Mouse (Mus musculus): ENCODE data around the gene Smim22. TPM values are rescaled to one million over a fixed set of nuclear protein-coding genes. Genes with fewer than 3 reads are reported as not detected.

Gene Smim22
- total RNA-seq, 2 experiments from 2014 or later: not detected

DNA sequence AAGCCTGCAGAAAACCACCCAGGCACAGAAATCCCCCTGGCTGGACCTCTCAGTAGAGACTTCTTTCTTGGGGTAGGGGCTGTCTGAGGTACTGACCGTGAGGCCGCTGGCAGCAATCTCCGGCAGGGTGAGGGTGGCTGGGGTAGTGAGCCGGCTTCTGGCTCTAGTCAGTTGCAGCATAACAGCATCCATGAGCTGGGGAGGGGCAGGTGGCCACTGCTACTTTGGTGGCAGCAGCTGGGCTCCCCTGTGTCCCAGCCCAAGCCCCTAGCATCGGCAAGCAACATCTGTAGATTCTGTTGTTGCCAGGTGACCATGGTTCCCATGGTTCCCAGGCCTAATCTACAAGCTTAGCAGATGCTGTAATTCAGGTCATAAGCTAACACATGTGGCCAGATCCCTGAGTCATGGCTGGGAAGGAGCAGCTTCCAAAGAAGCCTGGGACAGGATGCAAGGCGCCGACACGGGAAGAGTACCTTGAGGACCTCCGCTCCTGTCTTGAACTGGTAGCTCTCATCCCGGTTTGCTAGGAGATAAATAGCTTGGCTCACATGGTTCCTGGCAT is 3.4 kb downstream of the Smim22 start:
- no peak for DNase-seq

DNA sequence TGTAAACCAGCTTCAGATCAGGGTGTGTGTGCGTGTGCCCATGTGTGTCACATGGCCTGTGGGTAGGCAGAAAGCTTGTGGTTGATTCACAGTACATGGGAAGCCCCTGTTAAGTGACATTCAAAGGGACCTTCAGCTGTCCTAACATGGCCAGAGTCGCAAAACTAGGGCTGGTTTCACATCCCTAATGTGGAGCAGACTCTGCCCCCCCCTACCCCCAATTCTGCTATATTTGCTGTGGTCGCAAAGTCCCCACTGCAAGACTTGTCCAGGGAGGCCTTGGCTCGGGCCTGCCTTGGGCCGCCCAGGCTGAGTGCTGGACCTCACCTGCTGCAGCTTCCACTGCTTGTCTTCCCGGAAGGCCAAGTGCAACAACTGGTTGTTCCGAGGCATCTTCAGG is 4.2 kb downstream of the Smim22 start:
- no peak for DNase-seq

DNA sequence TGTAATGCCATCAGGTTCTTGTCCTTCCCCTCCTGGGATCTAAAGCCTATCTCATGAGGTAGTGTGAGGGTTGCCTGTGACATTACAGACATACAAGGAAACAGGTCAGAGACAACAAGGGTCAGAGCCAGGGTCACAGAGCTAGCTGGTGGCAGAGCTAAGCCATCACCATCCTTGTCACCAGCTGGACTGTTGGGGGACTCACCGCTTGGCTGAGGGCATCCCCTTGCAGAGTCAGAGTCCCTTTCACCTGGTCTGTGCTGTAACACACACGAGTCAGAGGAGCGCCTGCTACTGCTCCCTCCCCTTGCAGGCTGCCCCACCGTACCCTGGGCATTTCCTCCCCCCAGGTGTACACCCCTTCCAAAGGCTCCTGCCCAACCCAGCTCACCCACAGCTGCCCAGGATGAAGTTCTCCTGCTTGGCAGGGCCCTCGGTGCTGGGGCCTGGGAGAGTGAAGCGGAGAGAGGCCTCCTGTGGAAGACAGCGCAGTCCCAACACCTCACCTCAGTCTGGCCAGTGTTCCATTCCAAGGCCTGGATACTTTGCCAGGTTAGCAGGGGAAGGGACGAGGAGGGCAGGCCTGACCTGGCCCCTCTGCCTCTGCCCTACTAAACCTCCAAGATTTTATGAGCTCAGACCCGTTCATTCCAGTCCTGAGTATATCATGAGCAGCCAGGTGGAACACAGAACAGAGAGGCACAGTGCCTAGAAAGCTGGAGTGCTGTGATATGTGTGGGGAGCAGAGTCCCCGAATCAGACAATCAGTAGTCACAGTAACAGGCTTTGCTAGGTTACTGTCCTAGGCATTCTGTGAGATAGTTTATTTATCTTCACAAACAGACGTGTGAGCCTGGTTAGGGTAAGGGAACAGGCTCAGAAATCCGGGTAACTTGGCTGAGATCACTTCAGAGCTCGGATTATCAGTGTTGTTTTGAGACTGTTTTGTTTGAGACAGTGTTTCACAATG is 5.2 kb downstream of the Smim22 start:
- DNase-seq: no peak

- DNase-seq: peak; percentile 96
Measured at GRCm38 (mm10) chr16:5013054-5013838, 6.2 kb downstream of the Smim22 start, which contains the start of gene Rogdi. Gene Rogdi, minus strand, starts transcription at chr16:5013553.

- DNase-seq: no peak
Measured at GRCm38 (mm10) chr16:5014578-5014977, 7.5 kb downstream of the Smim22 start.

- no peak for DNase-seq
Measured at GRCm38 (mm10) chr16:5024021-5024420, 16.9 kb downstream of the Smim22 start.

GRCm38 (mm10) chr16:5029847-5030246 is 22.8 kb downstream of the Smim22 start:
- no peak for DNase-seq

DNA sequence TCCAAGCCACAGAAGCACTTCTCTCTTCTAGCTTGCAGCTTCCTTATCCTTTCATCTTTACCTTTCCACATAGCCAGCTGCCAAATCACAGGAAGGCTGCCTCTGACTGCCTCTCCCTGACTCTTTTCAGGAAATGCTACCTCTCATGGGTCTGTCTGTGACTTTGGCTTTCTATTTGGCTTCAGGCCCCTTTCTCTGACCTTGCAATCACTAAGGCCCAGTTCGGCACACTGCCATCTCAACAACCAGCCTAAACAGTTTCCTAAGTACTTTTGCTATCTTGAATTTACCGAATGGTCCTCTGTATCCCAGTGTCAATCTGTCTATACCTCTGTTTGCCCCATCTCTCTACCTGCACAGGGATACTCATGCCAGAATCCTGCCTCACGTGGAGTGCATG is 28.5 kb downstream of the Smim22 start:
- DNase-seq: no peak

DNA sequence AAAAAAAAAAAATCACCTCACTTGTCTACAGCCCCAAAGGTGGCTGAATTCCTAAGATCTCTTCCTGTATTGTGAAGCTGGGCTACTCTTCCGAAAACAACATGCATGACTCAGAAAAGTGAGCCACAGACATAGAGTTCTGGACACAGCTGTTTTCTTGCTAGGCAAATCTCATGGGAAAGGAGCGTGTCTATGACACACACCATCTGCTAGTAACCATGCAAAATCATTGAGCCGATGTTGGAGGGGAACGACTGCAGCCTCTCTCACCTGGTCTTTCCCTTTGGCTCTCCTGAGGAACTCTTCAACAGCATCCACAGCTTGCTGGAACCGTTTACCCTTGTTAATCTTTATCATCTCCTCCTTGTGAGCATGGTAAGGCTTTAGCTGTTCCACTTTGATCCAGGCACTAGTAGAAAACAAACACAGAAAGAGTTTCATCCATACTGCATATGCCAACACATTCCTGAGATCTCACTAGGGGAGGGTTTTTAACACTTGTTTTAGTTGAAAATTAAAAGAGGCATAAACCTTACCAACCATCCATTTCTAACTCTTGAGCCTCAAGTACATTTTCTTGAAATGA is 29.7 kb downstream of the Smim22 start:
- DNase-seq: no peak

DNA sequence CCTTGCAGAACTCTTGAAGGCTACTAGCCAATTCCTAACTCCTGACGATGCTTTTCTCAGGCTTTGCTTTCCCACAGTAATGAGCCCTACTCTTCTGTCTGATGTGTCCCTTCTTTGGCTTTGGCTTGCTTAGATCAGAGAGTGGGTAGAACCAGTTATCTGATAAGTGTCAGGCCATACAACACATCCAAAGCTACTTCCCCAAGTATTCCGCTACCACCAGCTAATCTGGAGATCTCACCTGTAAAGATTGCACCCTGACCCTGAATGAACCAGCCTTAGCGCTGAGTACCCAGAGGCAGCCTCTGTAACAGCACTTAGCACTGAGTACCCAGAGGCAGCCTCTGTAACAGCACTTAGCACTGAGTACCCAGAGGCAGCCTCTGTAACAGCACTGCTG is 38.2 kb downstream of the Smim22 start:
- no peak for DNase-seq

GRCm38 (mm10) chr16:5049182-5049773 is 42.2 kb downstream of the Smim22 start:
- no peak for DNase-seq

- peak; percentile 99 for DNase-seq
Measured at GRCm38 (mm10) chr16:5049774-5050234, 42.7 kb downstream of the Smim22 start, which contains the start of the genes Glyr1 and Ubn1. Gene Glyr1, minus strand, starts transcription at chr16:5049863. Gene Ubn1, plus strand, starts transcription at chr16:5050057.

- DNase-seq: peak; percentile 79
Measured at GRCm38 (mm10) chr16:5050251-5051110, 43.4 kb downstream of the Smim22 start.

Other genes with a start within 250 kb of the Smim22 start
- gene Cdip1, start 217.0 kb upstream of the Smim22 start, total RNA-seq (2021): 10 to 100 TPM; 82.1 to 91.9 TPM
- gene 4930562C15Rik, start 171.9 kb upstream of the Smim22 start, total RNA-seq (2021): not detected
- 10 to 100 TPM; 28.1 to 33.4 TPM for gene Ubald1, start 127.0 kb upstream of the Smim22 start, total RNA-seq (2021)
- gene Mgrn1, start 121.0 kb upstream of the Smim22 start, total RNA-seq (2021): 10 to 100 TPM; 62.2 to 68.4 TPM
- gene Nudt16l1, start 68.5 kb upstream of the Smim22 start, total RNA-seq (2021): 10 to 100 TPM; 32.6 to 35.2 TPM
- 10 to 100 TPM; 14.9 to 21.5 TPM for gene Anks3, start 43.1 kb upstream of the Smim22 start, total RNA-seq (2021)
- gene Sept12, start 9.4 kb upstream of the Smim22 start, total RNA-seq (2021): not detected
- 10 to 100 TPM; 11.7 to 16.7 TPM for gene Rogdi, start 6.3 kb downstream of the Smim22 start, total RNA-seq (2021)
- 10 to 100 TPM; 44.2 to 45.6 TPM for gene Glyr1, start 42.6 kb downstream of the Smim22 start, total RNA-seq (2021)
- gene Ubn1, start 42.8 kb downstream of the Smim22 start, total RNA-seq (2021): 10 to 100 TPM; 27.1 to 33.0 TPM
- gene Ppl, start 125.1 kb downstream of the Smim22 start, total RNA-seq (2021): under 1 TPM; 0.12 to 0.25 TPM
- gene Sec14l5, start 139.8 kb downstream of the Smim22 start, total RNA-seq (2021): 10 to 100 TPM in 1 of 2 experiments, 1 to 10 TPM in 1; 8.8 to 13.3 TPM
- gene Nagpa, start 196.7 kb downstream of the Smim22 start, total RNA-seq (2021): 1 to 10 TPM; 6.6 to 7.0 TPM
- 1 to 10 TPM; 6.1 to 6.2 TPM for gene AU021092, start 215.0 kb downstream of the Smim22 start, total RNA-seq (2021)
- gene Alg1, start 226.3 kb downstream of the Smim22 start, total RNA-seq (2021): 10 to 100 TPM; 12.0 to 13.8 TPM
- gene Eef2kmt, start 248.7 kb downstream of the Smim22 start, total RNA-seq (2021): 10 to 100 TPM in 1 of 2 experiments, 1 to 10 TPM in 1; 9.7 to 13.4 TPM

All from gastrocnemius, postnatal 10 days (tissue).